8 mouse cellular contexts compared by ENCODE assay signal in genomic region chr10:7590234-7590689, GRCm38 (mm10). TPM values are rescaled to one million over a fixed set of nuclear protein-coding genes. Genes with fewer than 3 reads are reported as not detected.
DNase-seq lines count a peak whose midpoint lies in the region; ATAC-seq lines count a peak whose summit lies in the region.

No protein-coding gene starts in this region.

- no peaks in the 10 kb centered on the region for H3K9me3 ChIP-seq in neural tube, embryonic 11.5 days (ENCODE audit: control insufficient read depth, low read length)
- no peaks in the 10 kb centered on the region for H3K9me3 ChIP-seq in hindbrain, embryonic 11.5 days (ENCODE audit: control insufficient read depth, low read length)
- H3K9me3 ChIP-seq in midbrain, embryonic 11.5 days (ENCODE audit: control insufficient read depth, low read length) = no peaks in the 10 kb centered on the region

- 0 out of 2 replicates have a peak overlapping the region, but pooled peaks have one; percentile 17 for H3K27ac ChIP-seq in neural tube, embryonic 11.5 days (ENCODE audit: low read depth, low read length)
- H3K27ac ChIP-seq in hindbrain, embryonic 11.5 days (ENCODE audit: low read depth, low read length) = peak overlapping the region; percentile 65
- H3K27ac ChIP-seq in midbrain, embryonic 11.5 days (ENCODE audit: low read depth, low read length) = no peak overlapping the region

- no peaks in the 10 kb centered on the region for H3K36me3 ChIP-seq in neural tube, embryonic 11.5 days (ENCODE audit: control insufficient read depth, insufficient read depth, low read length)
- no peaks in the 10 kb centered on the region for H3K36me3 ChIP-seq in hindbrain, embryonic 11.5 days (ENCODE audit: control insufficient read depth, insufficient read depth, low read length)
- no peaks in the 10 kb centered on the region for H3K36me3 ChIP-seq in midbrain, embryonic 11.5 days (ENCODE audit: control insufficient read depth, insufficient read depth, low read length)

- H3K4me1 ChIP-seq in neural tube, embryonic 11.5 days (ENCODE audit: control insufficient read depth, insufficient read depth, low read length) = peaks cover 9% of the 10 kb centered on the region; the same call in 1 of the 2 replicates
- H3K4me1 ChIP-seq in hindbrain, embryonic 11.5 days (replicated peaks; ENCODE audit: control insufficient read depth, insufficient read depth, low read length) = peaks cover 7% of the 10 kb centered on the region; the same call in 1 of the 2 replicates
- peaks cover 3% of the 10 kb centered on the region; the same call in 1 of the 2 replicates for H3K4me1 ChIP-seq in midbrain, embryonic 11.5 days (ENCODE audit: control insufficient read depth, insufficient read depth, low read length)

- H3K27me3 ChIP-seq in neural tube, embryonic 11.5 days (ENCODE audit: control insufficient read depth, insufficient read depth, low read length) = 0 out of 2 replicates have a peak, but pooled peaks cover 6% of the 10 kb centered on the region
- 0 out of 2 replicates have a peak, but pooled peaks cover 4% of the 10 kb centered on the region for H3K27me3 ChIP-seq in hindbrain, embryonic 11.5 days (ENCODE audit: control insufficient read depth, insufficient read depth, low read length)
- H3K27me3 ChIP-seq in midbrain, embryonic 11.5 days (ENCODE audit: control insufficient read depth, insufficient read depth, low read length) = peaks cover 3% of the 10 kb centered on the region; the same call in 1 of the 2 replicates

- peak overlapping the region; percentile 80 for H3K4me3 ChIP-seq in neural tube, embryonic 11.5 days (ENCODE audit: low read depth, low read length)
- peak overlapping the region; percentile 84 for H3K4me3 ChIP-seq in hindbrain, embryonic 11.5 days (ENCODE audit: low read depth, low read length)
- H3K4me3 ChIP-seq in midbrain, embryonic 11.5 days (ENCODE audit: low read depth, low read length) = peak overlapping the region; percentile 77

- DNase-seq in frontal cortex, postnatal 14 days (ENCODE audit: low spot score in 2 of 2) = no peak
- no peak for DNase-seq in neural tube, embryonic 11.5 days (ENCODE audit: low spot score)
- no peak for DNase-seq in neural tube, embryonic 10.5 days (ENCODE audit: extremely low spot score, low spot score)
- DNase-seq in hindbrain, embryonic 11.5 days (ENCODE audit: low spot score) = no peak
- DNase-seq in midbrain, embryonic 11.5 days (ENCODE audit: low spot score, missing footprints) = no peak
- DNase-seq in ovary, postnatal 14 days (ENCODE audit: low spot score) = no peak
- DNase-seq in retina, postnatal 1 day = no peak

- WGBS in neural tube, embryonic 11.5 days = under 1% methylated on average over 54 of the region's 54 CpGs
- under 1% methylated on average over 54 of the region's 54 CpGs for WGBS in hindbrain, embryonic 11.5 days
- WGBS in midbrain, embryonic 11.5 days = 1% methylated on average over 49 of the region's 54 CpGs

- H3K9ac ChIP-seq in neural tube, embryonic 11.5 days (ENCODE audit: low read length) = peak overlapping the region; percentile 68
- peak overlapping the region; percentile 67 for H3K9ac ChIP-seq in hindbrain, embryonic 11.5 days (ENCODE audit: low read depth, low read length)
- peak overlapping the region; percentile 55 for H3K9ac ChIP-seq in midbrain, embryonic 11.5 days (ENCODE audit: low read length)

- peak overlapping the region; percentile 99 for H3K4me2 ChIP-seq in neural tube, embryonic 11.5 days (ENCODE audit: low read depth)
- peak overlapping the region; percentile 99 for H3K4me2 ChIP-seq in hindbrain, embryonic 11.5 days (replicated peaks; ENCODE audit: low read depth, low read length)
- H3K4me2 ChIP-seq in midbrain, embryonic 11.5 days = peak overlapping the region; percentile 100

- ATAC-seq in frontal cortex, adult (ENCODE audit: low TSS enrichment) = peak; percentile 52
- peak; percentile 53 for ATAC-seq in neural tube, embryonic 11.5 days (ENCODE audit: insufficient read depth, low FRiP score, low TSS enrichment)
- ATAC-seq in hindbrain, embryonic 11.5 days (ENCODE audit: low FRiP score) = peak; percentile 70; the same call in 1 of the 2 replicates
- peak; percentile 46; the same call in 1 of the 2 replicates for ATAC-seq in midbrain, embryonic 11.5 days (ENCODE audit: low FRiP score)

RNA-seq across cellular contexts. Expression of gene Lrp11, which starts 0.7 kb away (rescaled TPM):
- polyA plus RNA-seq in neural tube, embryonic 11.5 days (2014; fragmentation: Nextera tagmentation; extraction: Ambion mirVana) = 9.6 and 11.5 TPM in 2 replicates
- 9.3 and 9.4 TPM in 2 replicates for polyA plus RNA-seq in hindbrain, embryonic 11.5 days (2014; fragmentation: Nextera tagmentation; extraction: Ambion mirVana)
- 11.1 and 13.3 TPM in 2 replicates for polyA plus RNA-seq in midbrain, embryonic 11.5 days (2014; fragmentation: Nextera tagmentation; extraction: Ambion mirVana)
